Mouse (Mus musculus): ENCODE measurements around the gene Ubp1. TPM values are rescaled to one million over a fixed set of nuclear protein-coding genes. Genes with fewer than 3 reads are reported as not detected.
A peak's percentile ranks its signal among the peaks of the same experiment; 100 is the strongest.

Gene Ubp1
- polyA plus RNA-seq, 1 experiment from 2014 or later = 35.6 TPM

DNA sequence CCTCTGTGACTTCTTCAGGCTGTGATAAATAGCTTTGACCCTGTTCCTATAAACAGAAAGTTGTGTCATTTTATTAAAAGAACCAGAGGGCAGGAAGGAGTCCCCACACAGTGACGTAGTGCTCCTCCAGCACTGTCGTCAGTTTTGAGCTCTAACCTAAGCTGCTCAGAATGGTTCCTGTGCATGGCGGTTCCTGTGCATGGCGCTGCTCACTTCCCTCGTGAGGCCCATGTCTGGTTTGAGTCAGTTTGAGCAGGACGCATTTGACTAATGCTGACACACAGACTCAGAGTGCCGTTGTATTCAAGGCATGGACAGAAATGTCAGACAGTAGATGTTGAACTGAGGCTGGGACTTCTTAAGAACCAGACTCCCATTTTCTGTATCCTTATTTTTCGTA lies 40.9 kb downstream of the Ubp1 start:
- WGBS = 86% methylated on average over 8 of the region's 8 CpGs

DNA sequence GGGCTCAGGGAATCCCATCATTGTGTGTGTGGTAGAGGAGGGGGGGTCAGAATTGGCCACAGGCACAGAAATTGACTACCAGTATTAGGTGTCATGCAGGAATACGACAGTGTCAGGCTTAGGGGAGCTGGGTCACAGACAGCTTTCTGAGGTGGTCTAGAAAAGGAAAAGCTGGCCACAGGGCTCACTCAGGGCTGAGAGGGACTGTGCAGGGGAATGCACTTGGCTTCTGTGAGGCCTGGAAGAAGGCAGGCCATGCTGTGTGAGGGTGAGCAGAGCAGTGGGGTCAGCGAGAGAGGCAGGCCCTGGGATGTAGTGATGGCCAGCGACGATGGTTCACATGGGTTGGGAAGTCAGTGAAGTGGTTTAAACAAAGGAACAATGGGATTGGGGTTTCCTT lies 43.1 kb downstream of the Ubp1 start:
- no peak for ATAC-seq (replicated peaks)
- WGBS = 70% methylated on average over 4 of the region's 4 CpGs
- no peak overlapping the region for H3K27ac ChIP-seq (replicated peaks)
- H3K9ac ChIP-seq (replicated peaks) = no peak overlapping the region
- no peaks in the 10 kb centered on the region for H3K27me3 ChIP-seq
- H3K4me1 ChIP-seq = no peaks in the 10 kb centered on the region
- H3K36me3 ChIP-seq = peaks cover 90% of the 10 kb centered on the region
- H3K4me2 ChIP-seq (replicated peaks) = no peak overlapping the region
- H3K9me3 ChIP-seq = no peaks in the 10 kb centered on the region
- H3K4me3 ChIP-seq = no peak overlapping the region

More for the DNA sequence above, 40.9 kb downstream of the Ubp1 start:
- no peak for ATAC-seq (replicated peaks)
- Histone ChIP-seq H3K4me3 (no peak overlapping the region), H3K9me3 (no peaks in the 10 kb centered on the region), H3K4me2 (replicated peaks) (no peak overlapping the region), H3K9ac (replicated peaks) (no peak overlapping the region), H3K4me1 (no peaks in the 10 kb centered on the region), H3K27me3 (no peaks in the 10 kb centered on the region), H3K27ac (replicated peaks) (no peak overlapping the region), H3K36me3 (peaks cover 86% of the 10 kb centered on the region)

DNA sequence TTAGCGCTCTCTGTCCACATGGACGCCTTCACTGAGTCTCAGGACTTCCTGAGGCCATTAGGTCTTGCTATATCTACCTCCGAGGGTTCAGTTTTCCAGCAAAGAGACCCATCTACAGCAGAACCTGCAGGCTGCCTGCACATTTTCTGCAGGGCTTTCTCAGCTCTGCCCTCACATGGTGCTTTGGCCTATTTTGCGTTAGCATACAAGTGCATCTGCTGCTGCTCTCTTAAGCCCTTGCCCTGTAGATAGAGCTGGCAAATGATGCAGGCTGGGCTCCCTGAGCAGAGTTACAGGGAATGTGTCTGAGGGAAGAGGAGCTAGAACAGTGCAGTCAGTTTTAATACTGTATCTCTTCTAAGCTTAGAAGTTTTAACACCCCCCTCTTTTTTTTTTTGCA lies 44.2 kb downstream of the Ubp1 start:
- H3K9me3 ChIP-seq = no peaks in the 10 kb centered on the region
- H3K4me2 ChIP-seq (replicated peaks) = no peak overlapping the region
- H3K27me3 ChIP-seq = no peaks in the 10 kb centered on the region
- WGBS = 90% methylated on average over 4 of the region's 4 CpGs
- ATAC-seq (replicated peaks) = no peak
- no peaks in the 10 kb centered on the region for H3K4me1 ChIP-seq
- no peak overlapping the region for H3K27ac ChIP-seq (replicated peaks)
- no peak overlapping the region for H3K9ac ChIP-seq (replicated peaks)
- no peak overlapping the region for H3K4me3 ChIP-seq
- H3K36me3 ChIP-seq = peaks cover 84% of the 10 kb centered on the region

DNA sequence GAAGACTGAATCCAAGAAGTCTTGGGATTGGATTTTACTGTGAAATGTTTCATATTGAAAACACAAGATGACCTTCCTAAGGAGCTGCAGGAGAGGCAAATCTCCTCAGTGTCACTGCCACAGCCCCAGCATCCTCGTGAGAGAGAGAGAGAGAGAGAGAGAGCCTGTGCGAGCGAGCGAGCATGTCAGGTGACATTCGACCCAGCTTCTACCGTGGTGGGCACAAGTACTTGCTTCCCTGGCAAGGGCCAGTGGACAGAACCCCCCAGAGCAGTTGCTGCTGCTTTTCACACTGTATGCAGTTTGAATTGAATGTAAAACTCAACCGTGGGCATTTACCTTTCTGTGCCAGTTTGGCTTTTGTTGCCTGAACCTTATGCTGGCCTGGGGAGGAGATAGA lies 44.7 kb downstream of the Ubp1 start:
- no peak for ATAC-seq (replicated peaks)
- 85% methylated on average over 7 of the region's 7 CpGs for WGBS
- H3K36me3 ChIP-seq = peaks cover 81% of the 10 kb centered on the region
- no peaks in the 10 kb centered on the region for H3K9me3 ChIP-seq
- H3K9ac ChIP-seq (replicated peaks) = no peak overlapping the region
- H3K4me1 ChIP-seq = peaks cover 2% of the 10 kb centered on the region; the same call in 1 of the 2 replicates
- no peak overlapping the region for H3K4me3 ChIP-seq
- H3K27ac ChIP-seq (replicated peaks) = no peak overlapping the region
- H3K27me3 ChIP-seq = no peaks in the 10 kb centered on the region
- no peak overlapping the region for H3K4me2 ChIP-seq (replicated peaks)

DNA sequence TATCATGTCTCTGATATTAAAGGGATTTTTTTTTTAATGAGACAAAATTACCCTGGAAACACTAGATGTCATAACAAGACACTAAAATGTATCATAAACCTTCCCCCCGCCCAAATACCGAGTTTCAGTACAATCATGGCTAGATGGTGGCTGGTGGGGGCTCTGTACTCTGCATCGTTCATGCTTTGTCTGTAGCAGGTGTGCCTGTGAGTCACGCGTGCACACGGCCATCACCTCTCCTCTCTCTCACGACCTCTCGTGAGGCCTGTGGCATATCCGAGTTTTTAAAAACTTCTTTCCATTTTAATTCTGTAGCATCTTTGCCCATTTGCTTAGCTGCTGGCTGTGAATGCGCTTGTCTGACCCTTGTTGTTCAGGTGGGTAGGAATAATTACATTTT lies 45.5 kb downstream of the Ubp1 start:
- Histone ChIP-seq H3K4me1 (peaks cover 10% of the 10 kb centered on the region), H3K4me3 (no peak overlapping the region), H3K27me3 (no peaks in the 10 kb centered on the region), H3K9me3 (no peaks in the 10 kb centered on the region), H3K9ac (replicated peaks) (no peak overlapping the region), H3K4me2 (replicated peaks) (no peak overlapping the region), H3K27ac (replicated peaks) (no peak overlapping the region), H3K36me3 (peaks cover 75% of the 10 kb centered on the region)
- no peak for ATAC-seq (replicated peaks)
- 93% methylated on average over 10 of the region's 10 CpGs for WGBS

DNA sequence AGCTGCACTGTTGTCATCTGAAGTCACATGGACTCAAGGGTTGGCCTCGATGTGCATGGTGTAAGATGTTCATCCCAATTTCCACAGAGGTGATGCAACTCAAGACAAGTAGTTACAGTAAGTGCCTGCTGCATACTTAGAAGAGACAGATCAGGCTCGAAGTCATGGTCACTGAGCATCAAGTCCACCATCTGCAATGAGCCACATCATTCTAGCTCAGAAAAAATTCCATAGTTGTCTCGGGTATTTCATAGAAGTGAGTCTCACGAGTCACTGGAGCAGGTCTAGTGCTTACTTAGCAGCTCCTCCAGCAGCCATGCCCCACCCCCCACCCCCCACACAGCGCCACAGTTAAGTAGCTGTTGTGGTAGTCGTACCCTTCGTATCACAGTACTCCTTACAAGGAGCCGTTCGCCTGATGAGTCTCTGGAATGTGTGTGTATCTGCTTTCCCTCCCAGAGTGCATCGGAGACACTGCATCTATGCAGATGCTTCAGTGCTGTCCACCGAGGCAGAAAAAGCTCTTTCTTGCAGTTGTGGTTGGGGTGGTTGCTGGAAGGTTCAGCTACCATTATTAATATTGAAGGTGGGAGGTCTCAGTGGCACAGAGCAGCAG lies 46.6 kb downstream of the Ubp1 start:
- Histone ChIP-seq H3K9me3 (no peaks in the 10 kb centered on the region), H3K4me3 (no peak overlapping the region), H3K4me1 (peaks cover 19% of the 10 kb centered on the region), H3K9ac (replicated peaks) (no peak overlapping the region), H3K4me2 (replicated peaks) (no peak overlapping the region), H3K27me3 (no peaks in the 10 kb centered on the region), H3K36me3 (peaks cover 70% of the 10 kb centered on the region), H3K27ac (replicated peaks) (no peak overlapping the region)
- no peak for ATAC-seq (replicated peaks)
- WGBS = 86% methylated on average over 11 of the region's 11 CpGs

DNA sequence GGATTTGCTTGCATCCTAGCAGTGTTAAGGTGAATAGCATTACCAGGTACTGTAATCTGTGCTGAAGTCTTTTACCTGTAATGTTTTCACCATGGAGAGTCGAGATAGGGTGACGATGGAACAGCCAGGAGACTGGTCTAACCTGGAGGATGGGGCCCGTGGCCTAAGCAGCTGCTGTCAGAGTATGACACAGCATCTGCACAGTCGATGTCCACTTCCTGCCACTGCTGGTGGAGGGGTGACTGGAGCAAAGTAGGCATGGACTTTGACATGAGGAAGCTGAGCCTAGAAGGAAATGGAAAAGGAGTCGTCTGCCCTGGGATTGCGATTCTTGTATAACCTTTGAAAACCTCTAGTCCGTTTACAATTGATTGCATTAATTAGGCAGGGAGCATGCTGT lies 47.9 kb downstream of the Ubp1 start:
- H3K4me1 ChIP-seq = peaks cover 19% of the 10 kb centered on the region
- H3K36me3 ChIP-seq = peaks cover 57% of the 10 kb centered on the region
- H3K9ac ChIP-seq (replicated peaks) = no peak overlapping the region
- H3K4me2 ChIP-seq (replicated peaks) = no peak overlapping the region
- H3K4me3 ChIP-seq = no peak overlapping the region
- WGBS = 78% methylated on average over 7 of the region's 7 CpGs
- H3K9me3 ChIP-seq = no peaks in the 10 kb centered on the region
- H3K27me3 ChIP-seq = no peaks in the 10 kb centered on the region
- H3K27ac ChIP-seq (replicated peaks) = no peak overlapping the region
- no peak for ATAC-seq (replicated peaks)

DNA sequence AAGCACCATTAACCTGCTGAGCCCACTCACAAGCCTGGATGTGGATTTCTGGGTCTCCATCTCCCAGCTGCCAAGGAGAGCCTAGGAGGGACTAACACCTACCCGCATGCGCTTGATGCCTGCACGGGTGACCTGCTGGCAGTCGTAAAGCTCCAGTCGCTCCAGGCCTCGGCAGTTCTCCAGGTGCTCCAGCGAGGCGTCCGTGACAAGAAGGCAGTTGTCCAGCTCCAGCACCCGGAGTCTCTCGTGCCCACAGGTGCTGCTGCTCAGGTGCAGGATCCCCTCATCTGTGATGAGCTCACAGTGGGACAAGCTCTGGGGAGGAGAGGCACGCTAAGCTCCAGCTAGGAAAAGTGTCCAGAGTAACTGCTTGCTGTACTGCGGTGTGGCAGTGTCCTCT lies 48.6 kb downstream of the Ubp1 start:
- peaks cover 50% of the 10 kb centered on the region for H3K36me3 ChIP-seq
- H3K4me1 ChIP-seq = peaks cover 19% of the 10 kb centered on the region
- no peaks in the 10 kb centered on the region for H3K27me3 ChIP-seq
- no peak overlapping the region for H3K9ac ChIP-seq (replicated peaks)
- H3K4me2 ChIP-seq (replicated peaks) = no peak overlapping the region
- WGBS = 94% methylated on average over 13 of the region's 13 CpGs
- H3K9me3 ChIP-seq = no peaks in the 10 kb centered on the region
- H3K27ac ChIP-seq (replicated peaks) = no peak overlapping the region
- no peak for ATAC-seq (replicated peaks)
- H3K4me3 ChIP-seq = no peak overlapping the region

DNA sequence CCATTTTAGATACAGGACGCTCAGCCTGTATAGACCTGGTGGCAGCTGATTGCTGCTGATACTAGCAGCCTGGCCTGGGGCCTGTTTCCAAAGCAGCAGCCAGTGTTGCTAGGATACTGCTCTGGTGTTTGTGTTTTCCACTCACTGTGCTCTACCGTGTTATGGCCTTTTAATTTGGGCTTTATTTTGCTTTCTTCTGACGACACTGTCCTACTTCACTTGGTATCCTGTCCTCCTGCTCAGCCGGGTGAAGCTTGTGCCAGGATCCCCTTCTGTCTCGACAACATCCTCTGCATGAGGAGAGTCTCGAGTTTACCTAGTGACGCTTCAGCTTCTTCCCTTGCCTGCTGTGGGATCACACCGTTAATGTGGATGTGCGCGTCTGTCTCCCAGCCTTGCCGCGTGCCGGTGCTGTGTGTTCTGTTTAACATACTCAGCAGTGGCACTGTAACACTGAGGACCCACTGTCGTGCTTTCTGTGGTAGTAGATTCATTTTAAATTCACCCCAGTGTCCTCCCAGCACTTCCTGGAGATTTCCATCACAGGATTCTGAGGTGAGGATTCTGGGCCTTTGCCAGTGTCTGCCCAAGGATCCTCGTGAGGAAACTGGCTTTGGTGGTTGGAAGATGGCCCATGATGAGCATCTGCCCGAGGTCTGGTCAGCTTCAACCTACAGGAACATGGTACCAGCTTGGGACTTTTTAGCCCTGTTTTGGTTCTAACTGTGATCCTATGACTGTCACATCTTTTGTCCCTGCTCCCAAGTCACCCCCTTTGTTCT lies 50.6 kb downstream of the Ubp1 start:
- no peaks in the 10 kb centered on the region for H3K27me3 ChIP-seq
- H3K9me3 ChIP-seq = no peaks in the 10 kb centered on the region
- peaks cover 19% of the 10 kb centered on the region for H3K4me1 ChIP-seq
- peaks cover 32% of the 10 kb centered on the region for H3K36me3 ChIP-seq
- H3K4me2 ChIP-seq (replicated peaks) = no peak overlapping the region
- H3K27ac ChIP-seq (replicated peaks) = peak overlapping the region; percentile 72
- 39% methylated on average over 16 of the region's 16 CpGs for WGBS
- no peak overlapping the region for H3K9ac ChIP-seq (replicated peaks)
- ATAC-seq (replicated peaks) = peak; percentile 84
- H3K4me3 ChIP-seq = no peak overlapping the region

DNA sequence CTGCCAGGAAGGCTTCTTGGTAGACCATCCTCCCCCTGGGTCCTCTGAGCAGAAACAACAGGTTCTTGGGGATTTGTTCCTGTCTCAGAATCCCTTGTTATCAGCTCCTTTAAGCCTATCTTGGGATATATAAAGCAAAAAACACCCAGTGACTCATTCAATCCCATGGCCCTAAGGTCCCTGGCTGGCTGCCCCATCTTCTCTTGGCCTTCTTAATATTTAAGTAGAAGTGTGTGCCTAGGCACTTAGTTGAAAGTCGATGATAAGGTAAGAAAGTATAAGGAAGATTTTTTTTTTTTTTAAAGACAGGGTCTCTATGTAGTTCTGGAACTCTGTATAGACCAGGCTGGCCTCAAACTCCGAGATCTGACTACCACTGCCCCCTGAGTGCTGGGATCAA lies 51.7 kb downstream of the Ubp1 start:
- Histone ChIP-seq H3K9me3 (no peaks in the 10 kb centered on the region), H3K27ac (replicated peaks) (0 out of 2 replicates have a peak overlapping the region, but pooled peaks have one; percentile 11), H3K4me1 (peaks cover 19% of the 10 kb centered on the region), H3K4me2 (replicated peaks) (no peak overlapping the region), H3K36me3 (peaks cover 21% of the 10 kb centered on the region), H3K27me3 (no peaks in the 10 kb centered on the region), H3K4me3 (no peak overlapping the region), H3K9ac (replicated peaks) (no peak overlapping the region)
- no peak for ATAC-seq (replicated peaks)
- WGBS = 90% methylated on average over 2 of the region's 2 CpGs

DNA sequence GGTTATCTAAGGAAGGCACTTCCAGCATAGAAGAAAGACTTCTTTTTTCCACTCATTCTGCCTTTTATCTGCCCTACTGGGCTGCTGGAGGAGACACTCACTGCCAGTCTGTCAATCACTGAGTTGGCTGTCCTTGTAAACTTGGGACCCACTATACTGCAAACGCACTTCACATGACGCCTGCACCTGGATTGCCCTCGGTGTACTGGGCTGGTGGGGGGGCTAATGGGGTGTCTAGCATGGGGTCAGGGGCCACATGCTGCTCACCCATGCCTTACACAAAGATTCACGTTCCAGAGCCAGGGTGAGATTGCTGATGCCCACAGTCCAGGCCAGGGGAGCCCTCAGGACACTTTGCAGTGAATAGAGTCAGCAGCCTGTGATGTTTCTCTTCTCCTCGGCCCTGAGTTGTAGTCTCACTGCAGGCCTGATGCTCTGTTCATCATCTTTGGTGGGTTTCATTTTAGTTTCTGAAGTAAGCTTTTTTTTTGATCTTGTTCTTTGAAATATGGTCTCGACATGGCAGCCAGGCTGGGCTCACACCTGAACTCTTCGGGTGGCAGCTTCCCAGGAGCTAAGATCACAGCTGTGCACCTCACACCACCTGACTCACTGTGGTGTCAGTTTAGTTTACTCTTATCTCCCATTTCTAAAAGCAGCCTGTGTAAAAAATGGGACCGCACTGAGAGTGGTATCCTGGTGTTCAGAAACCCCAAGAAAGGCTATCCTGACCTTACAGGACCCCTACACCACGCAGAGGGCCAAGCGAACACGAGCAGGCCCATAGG lies 52.3 kb downstream of the Ubp1 start:
- ATAC-seq (replicated peaks) = no peak
- Histone ChIP-seq H3K27ac (replicated peaks) (no peak overlapping the region), H3K4me2 (replicated peaks) (no peak overlapping the region), H3K36me3 (peaks cover 15% of the 10 kb centered on the region), H3K9ac (replicated peaks) (no peak overlapping the region), H3K4me1 (peaks cover 19% of the 10 kb centered on the region), H3K27me3 (no peaks in the 10 kb centered on the region), H3K9me3 (no peaks in the 10 kb centered on the region), H3K4me3 (no peak overlapping the region)
- WGBS = 88% methylated on average over 11 of the region's 11 CpGs

DNA sequence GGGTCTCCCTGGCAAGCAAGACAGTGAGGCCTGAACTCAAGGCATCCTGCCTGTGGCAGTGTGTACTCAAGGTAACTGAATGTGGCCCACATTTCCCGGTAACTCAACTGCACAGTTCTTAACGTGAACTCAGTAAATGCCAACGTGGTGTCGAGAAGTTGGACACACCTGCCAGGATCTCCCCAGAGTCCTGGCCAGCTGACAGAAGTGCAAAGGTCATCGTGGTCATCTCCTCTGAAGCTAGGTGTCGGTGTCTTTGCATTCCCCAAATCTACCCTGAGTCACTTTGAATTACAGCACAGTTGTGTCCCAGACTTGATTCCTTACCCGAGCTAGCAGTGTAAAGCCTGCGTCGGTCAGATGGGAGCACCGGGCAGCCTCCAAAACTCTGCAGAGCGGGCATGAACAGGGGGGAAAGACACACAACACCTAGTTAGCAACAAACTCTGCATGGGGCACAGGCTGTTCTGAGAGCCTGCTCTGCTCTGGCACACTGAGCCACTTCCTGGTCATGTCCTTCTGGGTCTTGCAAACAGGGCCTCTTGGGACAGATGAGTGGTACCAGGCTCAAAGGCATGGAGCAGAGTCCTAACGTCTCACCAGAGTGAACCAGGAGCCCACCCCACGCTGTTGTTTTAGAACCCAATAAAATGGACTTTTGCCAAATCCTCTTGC lies 54.3 kb downstream of the Ubp1 start:
- ATAC-seq (replicated peaks) = no peak
- H3K36me3 ChIP-seq = peaks cover 2% of the 10 kb centered on the region; the same call in 1 of the 2 replicates
- H3K27ac ChIP-seq (replicated peaks) = no peak overlapping the region
- H3K9ac ChIP-seq (replicated peaks) = no peak overlapping the region
- H3K4me3 ChIP-seq = no peak overlapping the region
- no peak overlapping the region for H3K4me2 ChIP-seq (replicated peaks)
- peaks cover 19% of the 10 kb centered on the region for H3K4me1 ChIP-seq
- no peaks in the 10 kb centered on the region for H3K27me3 ChIP-seq
- 84% methylated on average over 13 of the region's 13 CpGs for WGBS
- no peaks in the 10 kb centered on the region for H3K9me3 ChIP-seq
